Mouse (Mus musculus): ENCODE data around the gene Vtn. TPM values are rescaled to one million over a fixed set of nuclear protein-coding genes. Genes with fewer than 3 reads are reported as not detected.

Gene Vtn
- total RNA-seq (2015) (not detected in 2 replicates), total RNA-seq (2017) (not detected in 2 replicates)

DNA sequence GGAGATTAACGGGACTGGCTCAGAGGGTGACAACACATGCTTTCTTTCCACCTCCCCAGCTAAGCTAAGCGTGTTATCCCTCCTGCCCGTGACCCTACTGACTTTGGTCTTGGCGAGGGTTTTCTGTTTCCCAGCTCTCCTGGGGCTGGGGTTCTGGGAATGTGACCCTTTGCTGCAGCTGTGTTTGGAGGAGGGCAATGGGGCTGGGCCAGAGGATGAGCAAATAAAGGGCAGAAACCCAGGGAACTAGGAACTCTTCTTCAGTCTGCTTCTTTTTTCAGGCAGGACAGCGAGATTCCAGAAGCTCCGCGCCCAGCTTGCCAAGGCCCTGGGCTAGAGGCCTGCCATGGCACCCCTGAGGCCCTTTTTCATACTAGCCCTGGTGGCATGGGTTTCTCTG, at the start of gene Vtn:
TSS of gene Vtn (plus strand) at position 88 of the 400 bp plus-strand sequence.
- no peak for ATAC-seq (replicated peaks; ENCODE audit: poor library complexity)

GRCm38 (mm10) chr11:78450337-78450736, 48.6 kb upstream of the Vtn start:
- no peak for ATAC-seq (replicated peaks; ENCODE audit: poor library complexity)

DNA sequence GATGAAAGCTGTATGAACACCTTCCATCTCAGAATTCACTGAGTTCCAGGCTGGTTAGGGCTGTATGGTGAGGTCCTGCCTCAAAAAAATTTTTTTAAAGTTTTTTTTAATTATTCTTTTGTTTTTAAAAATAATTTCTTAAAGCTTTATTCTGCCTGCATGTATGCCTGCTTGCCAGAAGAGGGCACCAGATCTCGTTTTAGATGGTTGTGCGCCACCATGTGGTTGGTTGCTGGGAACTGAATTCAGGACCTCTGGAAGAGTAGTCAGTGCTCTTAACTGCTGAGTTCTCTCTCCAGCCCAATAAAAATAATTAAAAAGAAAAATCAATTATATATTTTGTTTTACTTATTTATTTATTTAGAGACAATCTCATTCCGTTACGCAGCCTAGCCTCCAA, 45.2 kb upstream of the Vtn start:
- ATAC-seq (replicated peaks; ENCODE audit: poor library complexity) = no peak

DNA sequence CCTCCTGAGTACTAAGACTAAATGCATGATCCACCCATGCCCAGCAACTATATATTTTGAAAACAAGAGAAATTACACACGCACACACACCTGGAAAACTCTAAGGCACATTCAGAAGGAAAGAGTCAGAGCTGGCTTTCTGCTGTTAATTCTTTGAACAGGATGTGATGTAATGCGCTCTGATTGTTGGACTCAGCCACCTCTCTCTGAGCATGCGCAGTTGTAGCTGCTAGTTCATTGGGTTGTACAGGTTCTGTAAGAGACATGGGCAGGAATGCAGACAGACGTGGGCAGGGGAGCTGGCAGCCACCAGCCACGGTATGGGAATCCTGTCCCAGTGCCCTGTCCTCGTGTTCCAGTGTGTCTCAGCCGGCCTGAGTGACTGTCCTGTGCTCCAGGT, 44.6 kb upstream of the Vtn start:
- ATAC-seq (replicated peaks; ENCODE audit: poor library complexity) = no peak

DNA sequence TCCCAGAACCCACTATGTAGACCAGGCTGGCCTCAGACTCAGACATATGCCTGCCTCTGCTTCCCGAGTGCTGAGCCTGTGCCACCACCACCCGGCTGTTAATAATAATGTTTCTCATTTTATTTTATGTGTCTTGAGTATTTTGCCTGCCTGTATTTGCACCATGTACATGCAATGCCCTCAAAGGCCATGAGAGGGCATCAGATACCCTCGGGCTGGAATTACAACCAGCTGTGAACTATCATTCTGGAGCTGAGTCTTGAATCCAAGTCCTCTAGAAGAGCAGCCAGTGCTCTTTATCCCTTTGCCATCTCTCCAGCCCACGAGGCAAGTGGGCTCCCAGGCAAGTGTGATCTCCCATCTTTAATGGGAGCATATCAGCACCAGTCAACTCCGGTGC, 43.6 kb upstream of the Vtn start:
- ATAC-seq (replicated peaks; ENCODE audit: poor library complexity) = peak; percentile 77

DNA sequence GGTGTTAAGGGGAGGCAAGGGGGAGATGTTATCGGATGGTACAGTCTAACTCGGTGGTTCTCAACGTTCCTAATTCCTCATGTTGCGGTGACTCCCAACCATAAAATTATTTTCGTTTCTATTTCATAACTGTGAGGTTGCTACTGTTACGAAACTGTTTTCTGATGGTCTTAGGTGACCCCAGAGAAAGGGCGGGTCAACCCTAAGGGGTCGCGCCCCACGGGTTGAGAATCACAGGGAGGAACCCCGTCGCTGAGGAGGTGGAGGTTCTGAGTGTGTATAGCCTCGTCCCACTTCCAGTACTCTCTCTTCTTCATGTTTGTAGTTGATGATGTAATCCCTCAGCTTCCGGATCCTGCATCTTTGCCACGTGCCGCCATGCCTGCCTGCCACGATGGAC, 40.2 kb upstream of the Vtn start:
- peak; percentile 80 for ATAC-seq (replicated peaks; ENCODE audit: poor library complexity)

DNA sequence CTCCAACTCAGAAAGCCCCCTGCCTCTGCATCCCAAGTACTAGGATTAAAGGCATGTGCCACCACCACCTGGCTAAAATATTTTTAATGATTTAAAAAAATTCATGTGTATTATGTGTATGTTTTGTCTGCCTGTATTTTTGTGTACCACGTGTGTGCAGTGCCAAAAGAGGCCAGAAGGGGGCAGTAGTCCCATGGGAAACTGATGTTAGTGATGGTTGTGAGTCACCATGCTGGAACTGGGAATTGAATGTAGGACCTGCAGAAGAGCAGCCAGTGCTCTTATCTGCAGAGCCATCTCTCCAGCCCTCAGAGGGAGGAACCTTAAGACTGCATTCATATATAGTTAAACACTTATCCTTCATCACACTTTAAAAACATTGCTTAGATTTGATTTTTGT, 37.0 kb upstream of the Vtn start:
- ATAC-seq (replicated peaks; ENCODE audit: poor library complexity) = no peak

GRCm38 (mm10) chr11:78462669-78463068, 36.2 kb upstream of the Vtn start:
- no peak for ATAC-seq (replicated peaks; ENCODE audit: poor library complexity)

DNA sequence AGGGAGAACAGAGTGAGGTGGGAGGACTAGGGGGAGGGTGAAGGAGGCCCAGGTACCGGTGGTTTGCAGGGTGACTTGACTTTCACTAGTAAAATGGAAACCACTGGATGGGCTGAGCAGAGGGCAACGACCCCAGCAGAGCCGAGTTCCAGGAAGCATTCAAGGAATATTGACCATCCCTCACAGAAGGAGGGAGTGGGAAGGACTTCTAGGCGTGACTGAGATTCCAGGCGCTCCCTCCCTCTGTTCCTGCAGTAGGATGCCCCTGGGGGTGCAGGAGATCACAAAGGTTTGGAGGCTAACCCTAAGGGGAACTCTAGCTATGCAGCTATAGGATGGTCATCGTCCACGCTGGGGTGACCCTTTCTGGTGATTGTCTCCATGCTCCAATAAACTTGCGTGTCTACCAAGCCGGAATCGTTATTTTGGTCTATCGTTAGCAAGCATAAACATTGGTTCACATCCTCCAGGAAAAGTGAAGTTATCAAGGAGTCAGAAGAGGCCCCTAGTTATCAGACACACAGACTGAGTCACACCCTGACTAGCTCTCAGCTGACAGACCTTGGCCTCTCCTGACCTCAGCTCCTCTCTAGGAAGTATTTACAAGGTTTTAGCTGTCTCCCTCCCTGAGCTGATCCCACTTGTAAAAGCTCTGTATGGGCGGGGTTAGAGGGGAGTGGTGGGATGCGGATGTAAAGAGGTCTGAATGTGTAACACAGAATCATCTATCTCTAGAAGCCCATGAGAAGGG, 35.4 kb upstream of the Vtn start:
- ATAC-seq (replicated peaks; ENCODE audit: poor library complexity) = no peak

DNA sequence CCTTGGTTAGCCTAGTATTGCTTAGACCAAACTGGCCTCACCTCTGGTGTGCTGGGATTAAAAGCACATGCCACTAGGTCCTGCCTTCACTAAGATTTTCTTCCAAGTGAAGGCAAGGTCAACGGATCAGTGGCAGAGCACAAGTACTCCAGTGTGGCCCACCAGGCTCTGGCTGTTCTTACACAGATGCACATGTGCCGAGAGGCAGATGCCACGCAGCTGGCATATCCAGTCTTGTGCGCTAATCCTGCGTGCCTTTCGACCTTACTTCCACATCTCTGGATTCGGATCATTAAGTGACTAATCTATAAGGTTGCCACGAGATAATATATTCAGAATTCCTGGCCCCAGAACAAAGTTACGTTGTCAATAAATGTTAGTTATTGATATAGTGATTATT, 33.8 kb upstream of the Vtn start:
- ATAC-seq (replicated peaks; ENCODE audit: poor library complexity) = no peak

DNA sequence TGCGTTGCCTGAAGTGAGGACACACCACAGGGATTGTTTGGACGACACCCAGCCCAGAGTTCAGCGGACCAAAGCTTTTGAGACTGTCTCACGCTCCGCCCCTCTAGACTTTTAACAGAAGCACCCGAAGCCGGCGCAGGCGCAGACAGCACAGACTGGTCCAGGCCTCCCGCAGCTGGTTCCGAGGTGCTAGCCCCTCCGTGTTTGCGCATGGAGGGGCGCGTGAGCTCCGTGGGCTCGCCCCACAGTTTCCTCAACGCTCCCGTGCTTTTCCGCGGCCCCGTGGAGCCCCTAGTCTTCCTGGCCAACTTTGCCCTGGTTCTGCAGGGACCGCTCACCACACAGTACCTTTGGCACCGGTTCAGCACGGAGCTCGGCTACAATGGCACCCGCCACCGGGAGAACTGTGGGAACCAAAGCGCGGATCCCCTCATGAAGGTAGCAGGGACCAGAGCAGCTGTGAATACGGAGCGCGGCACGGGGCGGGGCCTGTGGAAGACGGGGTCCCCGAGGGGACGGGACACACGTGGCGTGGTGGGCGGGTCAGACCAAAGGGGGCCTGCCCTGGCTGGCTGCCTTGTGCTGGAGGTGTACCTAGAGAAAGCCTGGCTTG, 33.2 kb upstream of the Vtn start, which contains the start of gene Slc46a1:
TSS of gene Slc46a1 (plus strand) at position 130 of the 613 bp plus-strand sequence.
- ATAC-seq (replicated peaks; ENCODE audit: poor library complexity) = peak; percentile 92

DNA sequence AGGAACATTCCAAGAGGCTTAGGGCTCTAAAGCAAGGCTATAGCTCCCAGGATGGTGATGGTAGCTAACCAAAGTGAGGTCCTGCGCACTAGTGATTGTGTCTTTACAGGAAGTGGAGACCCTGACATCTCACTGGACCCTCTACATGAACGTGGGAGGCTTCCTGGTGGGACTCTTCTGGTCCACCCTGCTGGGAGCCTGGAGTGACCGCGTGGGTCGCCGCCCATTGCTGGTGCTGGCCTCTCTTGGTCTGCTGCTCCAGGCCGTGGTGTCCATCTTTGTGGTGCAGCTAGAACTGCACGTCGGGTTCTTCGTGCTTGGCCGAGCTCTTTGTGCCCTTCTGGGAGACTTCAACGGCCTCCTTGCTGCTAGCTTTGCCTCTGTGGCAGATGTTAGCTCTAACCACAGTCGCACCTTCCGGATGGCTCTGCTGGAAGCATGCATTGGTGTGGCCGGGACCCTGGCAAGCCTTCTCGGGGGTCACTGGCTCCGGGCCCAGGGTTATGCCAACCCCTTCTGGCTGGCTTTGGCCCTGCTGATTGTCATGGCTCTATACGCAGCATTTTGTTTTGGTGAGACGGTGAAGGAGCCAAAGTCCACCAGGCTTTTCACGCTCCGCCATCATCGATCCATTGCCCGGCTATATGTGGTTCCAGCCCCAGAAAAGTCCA, 32.5 kb upstream of the Vtn start:
- no peak for ATAC-seq (replicated peaks; ENCODE audit: poor library complexity)

DNA sequence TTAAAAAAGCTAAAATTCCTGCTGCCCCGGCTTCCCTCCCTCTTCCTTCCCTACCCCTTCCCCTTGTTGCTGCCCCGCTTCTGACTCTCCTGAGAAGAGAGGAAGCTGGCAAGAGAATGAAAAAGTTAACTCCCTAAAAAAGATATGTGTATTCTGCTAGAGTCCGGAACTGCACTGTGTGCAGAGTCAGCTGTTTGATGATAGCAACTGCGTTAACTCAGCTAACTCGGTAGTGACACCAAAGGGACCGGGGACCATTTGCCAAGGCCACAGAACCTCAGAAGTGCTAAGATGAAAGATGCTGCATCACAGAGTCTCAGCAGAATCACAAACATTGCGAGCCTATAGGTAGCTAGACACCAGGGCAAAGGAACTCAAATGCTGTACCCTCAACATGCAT, 31.4 kb upstream of the Vtn start:
- ATAC-seq (replicated peaks; ENCODE audit: poor library complexity) = no peak

DNA sequence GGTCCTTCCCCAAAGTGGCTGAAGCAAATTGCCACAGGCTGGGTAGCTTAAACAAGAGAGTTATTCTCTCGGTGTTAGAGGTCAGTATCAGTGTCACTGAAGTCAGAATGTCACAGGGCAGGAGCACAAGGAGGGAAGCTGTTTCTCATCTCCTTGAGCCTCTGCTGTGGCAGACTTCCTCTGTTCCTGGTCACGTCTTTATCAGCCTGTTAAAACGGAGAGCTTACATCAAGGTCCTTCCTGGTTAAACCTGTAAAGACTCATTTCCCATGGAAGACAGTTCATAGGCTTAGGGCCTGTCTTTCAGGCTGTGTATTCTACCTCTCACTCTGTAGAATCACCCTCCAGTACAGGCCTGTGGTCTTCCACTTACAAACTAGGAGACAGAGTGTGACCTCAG, 31.0 kb upstream of the Vtn start:
- no peak for ATAC-seq (replicated peaks; ENCODE audit: poor library complexity)

- no peak for ATAC-seq (replicated peaks; ENCODE audit: poor library complexity)
Observed at GRCm38 (mm10) chr11:78471326-78472103, 27.4 kb upstream of the Vtn start.

- ATAC-seq (replicated peaks; ENCODE audit: poor library complexity) = peak; percentile 52; the same call in 1 of the 2 replicates
Observed at GRCm38 (mm10) chr11:78475289-78475688, 23.6 kb upstream of the Vtn start.

DNA sequence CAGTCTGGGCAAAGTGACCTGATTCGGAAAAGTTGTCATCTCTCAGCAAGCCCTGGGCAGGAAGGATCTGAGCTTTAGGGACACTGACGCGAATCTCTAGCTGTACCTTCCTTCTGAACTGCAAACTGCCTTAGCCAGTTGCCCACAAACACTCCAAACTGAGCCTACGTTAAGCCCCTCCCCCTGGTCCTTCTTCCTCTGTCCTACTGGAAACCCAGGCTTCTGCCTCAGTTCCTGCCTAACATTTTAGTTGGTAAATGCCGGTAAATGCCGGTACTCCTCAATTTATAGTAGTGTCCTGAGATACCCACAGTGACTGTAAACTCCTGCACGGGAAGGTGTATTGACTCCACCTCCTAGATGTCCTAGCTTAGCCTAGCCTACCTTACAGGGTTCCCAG, 15.3 kb upstream of the Vtn start:
- ATAC-seq (replicated peaks; ENCODE audit: poor library complexity) = no peak

GRCm38 (mm10) chr11:78488168-78488567, 10.7 kb upstream of the Vtn start:
- ATAC-seq (replicated peaks; ENCODE audit: poor library complexity) = peak; percentile 83

GRCm38 (mm10) chr11:78490781-78491241, 8.1 kb upstream of the Vtn start:
- peak; percentile 71 for ATAC-seq (replicated peaks; ENCODE audit: poor library complexity)

DNA sequence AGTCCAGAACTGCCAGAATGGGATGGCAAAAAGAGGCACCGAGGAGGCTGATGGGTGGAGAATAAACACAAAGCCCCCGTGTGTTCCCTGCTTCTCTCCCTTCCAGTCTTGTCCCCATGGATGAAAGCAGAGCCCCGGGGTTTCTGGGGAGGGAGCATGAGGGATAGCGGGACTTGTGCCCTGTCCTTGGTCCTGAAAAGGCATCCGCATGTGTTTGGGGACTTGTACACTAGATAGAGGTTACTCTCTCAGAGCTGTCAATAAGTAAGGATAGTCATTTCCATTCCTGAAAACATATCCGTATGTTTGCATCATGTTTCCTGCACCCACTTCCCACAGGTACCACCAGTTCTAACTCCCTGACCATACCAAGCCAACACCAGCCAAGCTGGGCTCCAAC, 3.0 kb upstream of the Vtn start:
- 0 out of 2 replicates have a peak, but pooled peaks have one; percentile 33 for ATAC-seq (replicated peaks; ENCODE audit: poor library complexity)

GRCm38 (mm10) chr11:78497071-78497541, 1.8 kb upstream of the Vtn start:
- no peak for ATAC-seq (replicated peaks; ENCODE audit: poor library complexity)

All from megakaryocyte progenitor cell, adult 5-6 weeks (primary cell).